Mouse (Mus musculus) midbrain, postnatal 0 days (tissue): ENCODE results near the gene Zfp296. TPM values are rescaled to one million over a fixed set of nuclear protein-coding genes. Genes with fewer than 3 reads are reported as not detected.
A peak's percentile ranks its signal among the peaks of the same experiment; 100 is the strongest.

ENCODE experiments used
- ATAC-seq: fragments of 200-750 bp; cut with Nextera tagmentation; 2 replicates; pipeline ENCODE4 v1.8.0; 2017; ENCODE audit warnings: moderate number of reproducible peaks, mild to moderate bottlenecking, moderate TSS enrichment, moderate library complexity; ENCODE audit not compliant: low FRiP score
- DNase-seq: peaks from one replicate; pipeline ENCODE4 v3.0.0-alpha.2; 2015; ENCODE audit warnings: low spot score
- H3K27ac ChIP-seq: fragments of 300-500 bp; sonication (generic); 2 replicates; pipeline ENCODE4 v1.5.1; 2014; ENCODE audit warnings: low read depth, mild to moderate bottlenecking, low read length, mixed read lengths
- H3K27me3 ChIP-seq: fragments of 300-500 bp; sonication (generic); 2 replicates; pipeline ENCODE4 v1.6.1; 2014; ENCODE audit warnings: low read length, control low read depth, mixed read lengths; ENCODE audit not compliant: insufficient read depth
- H3K36me3 ChIP-seq: fragments of 300-500 bp; sonication (generic); 2 replicates; pipeline ENCODE4 v1.6.1; 2014; ENCODE audit warnings: low read length, control low read depth, mixed read lengths; ENCODE audit not compliant: insufficient read depth
- H3K4me1 ChIP-seq: fragments of 300-500 bp; sonication (generic); 2 replicates; pipeline ENCODE4 v1.6.1; 2014; ENCODE audit warnings: mild to moderate bottlenecking, control low read depth, antibody characterized with exemption, low read length, mixed read lengths; ENCODE audit not compliant: insufficient read depth
- H3K4me2 ChIP-seq: fragments of 300-500 bp; sonication (generic); 2 replicates; pipeline ENCODE4 v1.6.1; 2014; ENCODE audit warnings: low read depth, mild to moderate bottlenecking, low read length, mixed read lengths; ENCODE audit not compliant: poor library complexity, severe bottlenecking
- H3K4me3 ChIP-seq: fragments of 300-500 bp; sonication (generic); 2 replicates; pipeline ENCODE4 v1.5.1; 2014; ENCODE audit warnings: low read depth, mild to moderate bottlenecking, low read length, moderate library complexity
- H3K9ac ChIP-seq: fragments of 300-500 bp; sonication (generic); replicated peaks from 2 replicates; pipeline ENCODE4 v1.6.1; 2014; ENCODE audit warnings: mild to moderate bottlenecking, low read length, moderate library complexity, mixed read lengths; ENCODE audit not compliant: poor library complexity, severe bottlenecking
- H3K9me3 ChIP-seq: fragments of 300-500 bp; sonication (generic); 2 replicates; pipeline ENCODE4 v1.6.1; 2016; ENCODE audit warnings: low read length, control low read depth
- CTCF ChIP-seq: IDR thresholded peaks from 2 replicates; pipeline ENCODE4 v1.5.1; 2016; ENCODE audit warnings: antibody characterized with exemption, mild to moderate bottlenecking
- WGBS: fragments of 180-500 bp; shearing (Covaris S2); extraction: QIAGEN DNeasy Blood & Tissue Kit; methylation state at CpG from one replicate; pipeline ENCODE4 v1.1.7; 2014; 5-methylcytosine and 5-hydroxymethylcytosine counted together
- polyA plus RNA-seq: library from polyadenylated mRNA; unstranded; fragments of >200 nt; fragmentation: Nextera tagmentation; extraction: Ambion mirVana; gene quantifications from 2 replicates; pipeline ENCODE4 v1.2.1, GENCODE M21; 2015
- total RNA-seq: library from RNA; depleted of rRNA; stranded (reverse); fragments of >200 nt; gene quantifications from 2 replicates; pipeline ENCODE4 v1.2.3, GENCODE M21; 2014

Zfp296 gene
- total and polyA plus RNA-seq, 2 experiments from 2014 or later, result 1.2 TPM; not detected in 1

- TF ChIP-seq CTCF, result no peak
- Histone ChIP-seq H3K4me1 (no peaks in the 10 kb centered on the region), H3K4me3 (no peak overlapping the region), H3K9me3 (no peaks in the 10 kb centered on the region), H3K4me2 (no peak overlapping the region), H3K36me3 (peaks cover 10% of the 10 kb centered on the region), H3K9ac (no peak overlapping the region), H3K27ac (no peak overlapping the region), H3K27me3 (no peaks in the 10 kb centered on the region)
- no peak for DNase-seq
- ATAC-seq, result no peak
- 92% methylated on average over 5 of the region's 5 CpGs for WGBS
Observed at GRCm38 (mm10) chr7:19551634-19552033, 25.5 kb upstream of the Zfp296 start.

GRCm38 (mm10) chr7:19552443-19552842, 24.6 kb upstream of the Zfp296 start:
- Histone ChIP-seq H3K27ac (no peak overlapping the region), H3K9me3 (no peaks in the 10 kb centered on the region), H3K9ac (no peak overlapping the region), H3K36me3 (peaks cover 10% of the 10 kb centered on the region), H3K4me2 (no peak overlapping the region), H3K27me3 (no peaks in the 10 kb centered on the region), H3K4me3 (no peak overlapping the region), H3K4me1 (no peaks in the 10 kb centered on the region)
- DNase-seq, result no peak
- WGBS, result 77% methylated on average over 2 of the region's 2 CpGs
- no peak for TF ChIP-seq CTCF
- no peak for ATAC-seq

GRCm38 (mm10) chr7:19554168-19554567, 22.9 kb upstream of the Zfp296 start:
- no peak overlapping the region for H3K27ac ChIP-seq
- ATAC-seq, result no peak
- H3K9me3 ChIP-seq, result no peaks in the 10 kb centered on the region
- no peak for TF ChIP-seq CTCF
- peaks cover 1% of the 10 kb centered on the region; the same call in 1 of the 2 replicates for H3K4me1 ChIP-seq
- no peak overlapping the region for H3K4me3 ChIP-seq
- H3K27me3 ChIP-seq, result no peaks in the 10 kb centered on the region
- no peak overlapping the region for H3K4me2 ChIP-seq
- DNase-seq, result no peak
- H3K36me3 ChIP-seq, result peaks cover 14% of the 10 kb centered on the region; the same call in 1 of the 2 replicates
- no peak overlapping the region for H3K9ac ChIP-seq
- WGBS, result 94% methylated on average over 1 of the region's 1 CpGs

- ATAC-seq (no peak), DNase-seq (no peak)
- Histone ChIP-seq H3K4me3 (no peak overlapping the region), H3K4me2 (no peak overlapping the region), H3K36me3 (peaks cover 14% of the 10 kb centered on the region; the same call in 1 of the 2 replicates), H3K9me3 (no peaks in the 10 kb centered on the region), H3K4me1 (peaks cover 13% of the 10 kb centered on the region), H3K9ac (no peak overlapping the region), H3K27me3 (no peaks in the 10 kb centered on the region), H3K27ac (no peak overlapping the region)
- 92% methylated on average over 2 of the region's 2 CpGs for WGBS
- no peak for TF ChIP-seq CTCF
Observed at GRCm38 (mm10) chr7:19557086-19557485, 20.0 kb upstream of the Zfp296 start.

- no peak for TF ChIP-seq CTCF
- no peaks in the 10 kb centered on the region for H3K27me3 ChIP-seq
- no peak for ATAC-seq
- H3K4me1 ChIP-seq, result peaks cover 13% of the 10 kb centered on the region
- H3K4me2 ChIP-seq, result 0 out of 2 replicates have a peak overlapping the region, but pooled peaks have one; percentile 18
- H3K4me3 ChIP-seq, result no peak overlapping the region
- H3K9ac ChIP-seq, result 0 out of 2 replicates have a peak overlapping the region, but pooled peaks have one; percentile 4
- H3K9me3 ChIP-seq, result no peaks in the 10 kb centered on the region
- 95% methylated on average over 6 of the region's 6 CpGs for WGBS
- H3K27ac ChIP-seq, result no peak overlapping the region
- peaks cover 8% of the 10 kb centered on the region; the same call in 1 of the 2 replicates for H3K36me3 ChIP-seq
- DNase-seq, result no peak
Observed at GRCm38 (mm10) chr7:19557982-19558900, 18.8 kb upstream of the Zfp296 start.

GRCm38 (mm10) chr7:19558965-19559364, 18.1 kb upstream of the Zfp296 start:
- Histone ChIP-seq H3K27me3 (no peaks in the 10 kb centered on the region), H3K27ac (no peak overlapping the region), H3K4me2 (peak overlapping the region; percentile 18; the same call in 1 of the 2 replicates), H3K9me3 (no peaks in the 10 kb centered on the region), H3K36me3 (peaks cover 6% of the 10 kb centered on the region; the same call in 1 of the 2 replicates), H3K4me1 (peaks cover 13% of the 10 kb centered on the region), H3K9ac (0 out of 2 replicates have a peak overlapping the region, but pooled peaks have one; percentile 4), H3K4me3 (no peak overlapping the region)
- no peak for DNase-seq
- 51% methylated on average over 2 of the region's 2 CpGs for WGBS
- no peak for ATAC-seq
- peak; percentile 68 for TF ChIP-seq CTCF
